Mouse (Mus musculus): ENCODE results near the gene Aoc3. TPM values are rescaled to one million over a fixed set of nuclear protein-coding genes. Genes with fewer than 3 reads are reported as not detected.

Gene Aoc3
- polyA plus RNA-seq, 1 experiment, result 0.02 TPM

DNA sequence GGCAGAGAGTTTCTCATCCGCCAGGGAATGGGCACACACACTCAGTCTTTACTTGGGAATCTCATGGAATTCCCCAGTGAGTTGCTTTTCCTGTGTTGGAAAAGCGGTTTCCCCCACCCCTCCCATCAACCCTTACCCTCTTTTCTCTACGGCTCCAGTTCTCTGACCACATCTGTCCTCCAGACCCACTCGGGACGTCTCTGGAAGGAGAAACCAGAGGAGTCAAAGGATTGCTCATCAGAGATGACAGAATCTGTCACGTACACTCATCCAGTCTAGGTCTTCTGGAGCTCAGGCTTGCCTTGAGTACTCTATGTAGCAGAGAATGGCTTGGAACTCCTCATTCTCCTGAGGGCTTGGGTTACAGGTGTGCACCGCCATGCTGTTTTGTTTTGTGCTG, 18.4 kb downstream of the Aoc3 start:
- Histone ChIP-seq H3K27me3 (ENCODE audit: control insufficient read depth, insufficient read depth, insufficient read length) (peaks cover 25% of the 10 kb centered on the region), H3ac (ENCODE audit: control insufficient read depth, insufficient read length) (no peak overlapping the region), H3K4me2 (ENCODE audit: low read depth) (no peak overlapping the region), H3K36me3 (ENCODE audit: control insufficient read depth, insufficient read depth) (no peaks in the 10 kb centered on the region), H3K79me2 (ENCODE audit: control insufficient read depth, insufficient read depth) (no peaks in the 10 kb centered on the region), H3K4me3 (no peak overlapping the region)
- no peak for TF ChIP-seq POLR2A (IDR thresholded peaks at IDR 0.05; ENCODE audit: insufficient read length, low read depth)
- no peak for TF ChIP-seq REST (IDR thresholded peaks at IDR 0.05; ENCODE audit: insufficient read depth, insufficient read length)
- TF ChIP-seq MYOD1 (IDR thresholded peaks at IDR 0.05; ENCODE audit: control insufficient read depth in 1 of 3, insufficient read length in 2 of 3, low read depth in 2 of 3), result no peak
- no peak for TF ChIP-seq MYOG (IDR thresholded peaks at IDR 0.05; ENCODE audit: control insufficient read depth in 1 of 3, insufficient read depth in 1 of 3, insufficient read length in 2 of 3, low read depth in 2 of 3)

DNA sequence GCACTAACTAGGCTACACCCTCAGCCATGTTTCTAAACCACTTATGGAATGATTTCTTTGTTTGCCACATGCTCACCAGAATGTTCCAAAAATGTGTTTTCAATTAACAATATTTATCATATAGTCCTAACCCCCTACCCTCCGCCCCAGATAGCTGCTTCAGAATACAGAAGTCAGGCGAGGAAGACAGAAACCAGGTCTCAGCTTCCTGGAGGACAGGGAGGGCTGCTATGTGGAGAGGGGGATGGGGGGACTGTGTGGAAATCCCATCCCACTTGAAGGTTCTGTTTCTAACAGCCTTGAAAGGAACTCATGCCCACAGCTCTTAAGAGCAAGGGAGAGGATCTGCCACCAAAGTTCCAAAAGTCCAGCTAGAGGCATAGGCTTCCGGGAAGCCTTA, 18.8 kb downstream of the Aoc3 start:
- TF ChIP-seq CEBPB (IDR thresholded peaks at IDR 0.05; ENCODE audit: insufficient read depth, poor library complexity, severe bottlenecking) (no peak), TCF12 (IDR thresholded peaks at IDR 0.05; ENCODE audit: insufficient read depth, poor library complexity, severe bottlenecking) (no peak), MYOD1 (IDR thresholded peaks at IDR 0.05; ENCODE audit: control insufficient read depth in 1 of 3, insufficient read length in 2 of 3, low read depth in 2 of 3) (no peak), POLR2A (IDR thresholded peaks at IDR 0.05; ENCODE audit: insufficient read length, low read depth) (no peak), MYOG (IDR thresholded peaks at IDR 0.05; ENCODE audit: control insufficient read depth in 1 of 3, insufficient read depth in 1 of 3, insufficient read length in 2 of 3, low read depth in 2 of 3) (no peak), TCF3 (IDR thresholded peaks at IDR 0.05; ENCODE audit: insufficient read length, low read depth) (no peak), SRF (IDR thresholded peaks at IDR 0.05; ENCODE audit: control insufficient read depth, insufficient read length, low read depth) (no peak)
- peaks cover 29% of the 10 kb centered on the region for H3K27me3 ChIP-seq (ENCODE audit: control insufficient read depth, insufficient read depth, insufficient read length)
- no peak overlapping the region for H3K4me2 ChIP-seq (ENCODE audit: low read depth)
- H3ac ChIP-seq (ENCODE audit: control insufficient read depth, insufficient read length), result no peak overlapping the region
- H3K36me3 ChIP-seq (ENCODE audit: control insufficient read depth, insufficient read depth), result no peaks in the 10 kb centered on the region
- H3K79me2 ChIP-seq (ENCODE audit: control insufficient read depth, insufficient read depth), result no peaks in the 10 kb centered on the region
- no peak overlapping the region for H3K4me3 ChIP-seq

DNA sequence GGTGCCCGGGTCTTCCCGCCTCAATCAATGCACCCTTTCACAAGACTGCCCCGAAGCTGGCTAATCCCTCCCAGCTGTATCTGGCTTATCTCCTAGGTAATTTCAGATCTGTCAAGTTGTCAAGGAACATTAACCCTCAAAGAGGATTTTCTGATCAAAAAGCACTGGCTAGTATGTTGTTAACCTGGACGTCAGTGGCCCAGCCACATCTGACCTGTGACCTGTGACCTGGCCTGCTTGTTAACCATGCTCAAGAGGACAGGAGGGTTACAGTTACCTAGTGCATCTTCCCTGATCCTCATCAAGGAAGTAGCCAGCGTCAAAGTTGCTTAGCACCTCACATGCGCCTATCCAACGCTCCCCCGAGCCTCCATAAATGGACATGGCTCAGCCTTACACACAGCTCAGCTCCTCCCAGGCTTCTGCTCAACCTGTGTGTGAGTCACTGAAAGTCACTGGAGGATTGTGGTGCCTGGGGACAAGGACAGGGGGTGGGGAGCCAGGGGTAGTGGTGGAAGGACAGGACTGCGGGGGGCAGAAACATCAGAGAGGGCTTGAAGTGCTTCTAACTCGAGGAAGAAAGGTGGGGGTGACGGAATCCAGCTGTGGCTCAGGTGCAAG, 20.8 kb downstream of the Aoc3 start:
- Histone ChIP-seq H3ac (ENCODE audit: control insufficient read depth, insufficient read length) (no peak overlapping the region), H3K79me2 (ENCODE audit: control insufficient read depth, insufficient read depth) (no peaks in the 10 kb centered on the region), H3K4me2 (ENCODE audit: low read depth) (no peak overlapping the region), H3K27me3 (ENCODE audit: control insufficient read depth, insufficient read depth, insufficient read length) (peaks cover 33% of the 10 kb centered on the region), H3K36me3 (ENCODE audit: control insufficient read depth, insufficient read depth) (no peaks in the 10 kb centered on the region), H3K4me3 (no peak overlapping the region)
- no peak for TF ChIP-seq MYOG (IDR thresholded peaks at IDR 0.05; ENCODE audit: control insufficient read depth in 1 of 3, insufficient read depth in 1 of 3, insufficient read length in 2 of 3, low read depth in 2 of 3)
- no peak for TF ChIP-seq TCF12 (IDR thresholded peaks at IDR 0.05; ENCODE audit: insufficient read depth, poor library complexity, severe bottlenecking)
- TF ChIP-seq CEBPB (IDR thresholded peaks at IDR 0.05; ENCODE audit: insufficient read depth, poor library complexity, severe bottlenecking), result no peak
- TF ChIP-seq SRF (IDR thresholded peaks at IDR 0.05; ENCODE audit: control insufficient read depth, insufficient read length, low read depth), result no peak
- TF ChIP-seq USF1 (IDR thresholded peaks at IDR 0.05; ENCODE audit: low read depth), result no peak
- TF ChIP-seq TCF3 (IDR thresholded peaks at IDR 0.05; ENCODE audit: insufficient read length, low read depth), result no peak
- no peak for TF ChIP-seq REST (IDR thresholded peaks at IDR 0.05; ENCODE audit: insufficient read depth, insufficient read length)
- TF ChIP-seq E2F4 (IDR thresholded peaks at IDR 0.05; ENCODE audit: insufficient read depth), result no peak
- TF ChIP-seq POLR2AphosphoS2 (IDR thresholded peaks at IDR 0.05; ENCODE audit: insufficient read length, low read depth), result no peak
- TF ChIP-seq POLR2A (IDR thresholded peaks at IDR 0.05; ENCODE audit: insufficient read length, low read depth), result no peak
- no peak for TF ChIP-seq MAX (IDR thresholded peaks at IDR 0.05; ENCODE audit: low read depth)
- TF ChIP-seq MYOD1 (IDR thresholded peaks at IDR 0.05; ENCODE audit: control insufficient read depth in 1 of 3, insufficient read length in 2 of 3, low read depth in 2 of 3), result no peak

- Histone ChIP-seq H3K36me3 (ENCODE audit: control insufficient read depth, insufficient read depth) (no peaks in the 10 kb centered on the region), H3K4me2 (ENCODE audit: low read depth) (no peak overlapping the region)
- TF ChIP-seq POLR2A (IDR thresholded peaks at IDR 0.05; ENCODE audit: insufficient read length, low read depth) (no peak), USF1 (IDR thresholded peaks at IDR 0.05; ENCODE audit: low read depth) (no peak), REST (IDR thresholded peaks at IDR 0.05; ENCODE audit: insufficient read depth, insufficient read length) (no peak), CEBPB (IDR thresholded peaks at IDR 0.05; ENCODE audit: insufficient read depth, poor library complexity, severe bottlenecking) (no peak), TCF12 (IDR thresholded peaks at IDR 0.05; ENCODE audit: insufficient read depth, poor library complexity, severe bottlenecking) (no peak), MAX (IDR thresholded peaks at IDR 0.05; ENCODE audit: low read depth) (no peak), POLR2AphosphoS2 (IDR thresholded peaks at IDR 0.05; ENCODE audit: insufficient read length, low read depth) (no peak), E2F4 (IDR thresholded peaks at IDR 0.05; ENCODE audit: insufficient read depth) (no peak), TCF3 (IDR thresholded peaks at IDR 0.05; ENCODE audit: insufficient read length, low read depth) (no peak), MYOG (IDR thresholded peaks at IDR 0.05; ENCODE audit: control insufficient read depth in 1 of 3, insufficient read depth in 1 of 3, insufficient read length in 2 of 3, low read depth in 2 of 3) (no peak)
Observed at GRCm38 (mm10) chr11:101351721-101352111, 21.3 kb downstream of the Aoc3 start.

DNA sequence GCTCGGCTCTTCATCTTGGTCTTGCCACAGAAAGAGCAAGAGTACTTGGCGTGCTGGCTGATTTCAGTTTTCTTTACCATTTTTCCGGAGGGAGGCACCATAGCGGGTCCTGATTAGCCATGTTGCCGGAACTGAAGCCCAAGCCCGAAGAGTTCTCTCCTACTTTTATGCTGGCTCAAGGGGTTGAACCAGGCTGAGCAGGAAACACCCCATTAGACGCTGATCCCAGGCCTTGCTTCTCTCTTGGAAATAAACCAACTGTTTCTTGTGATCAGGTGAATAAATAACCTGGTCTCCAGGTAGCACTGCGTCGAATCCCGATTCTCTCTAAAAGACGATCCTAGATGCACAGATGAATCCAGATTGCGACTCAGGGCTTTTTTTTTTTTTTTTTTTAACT, 23.0 kb downstream of the Aoc3 start:
- H3K4me3 ChIP-seq, result no peak overlapping the region
- H3ac ChIP-seq (ENCODE audit: control insufficient read depth, insufficient read length), result no peak overlapping the region
- TF ChIP-seq E2F4 (IDR thresholded peaks at IDR 0.05; ENCODE audit: insufficient read depth) (no peak), TCF12 (IDR thresholded peaks at IDR 0.05; ENCODE audit: insufficient read depth, poor library complexity, severe bottlenecking) (no peak), POLR2A (IDR thresholded peaks at IDR 0.05; ENCODE audit: insufficient read length, low read depth) (no peak), SRF (IDR thresholded peaks at IDR 0.05; ENCODE audit: control insufficient read depth, insufficient read length, low read depth) (no peak), USF1 (IDR thresholded peaks at IDR 0.05; ENCODE audit: low read depth) (no peak), CEBPB (IDR thresholded peaks at IDR 0.05; ENCODE audit: insufficient read depth, poor library complexity, severe bottlenecking) (no peak), MAX (IDR thresholded peaks at IDR 0.05; ENCODE audit: low read depth) (no peak), MYOG (IDR thresholded peaks at IDR 0.05; ENCODE audit: control insufficient read depth in 1 of 3, insufficient read depth in 1 of 3, insufficient read length in 2 of 3, low read depth in 2 of 3) (no peak), REST (IDR thresholded peaks at IDR 0.05; ENCODE audit: insufficient read depth, insufficient read length) (no peak), TCF3 (IDR thresholded peaks at IDR 0.05; ENCODE audit: insufficient read length, low read depth) (no peak), POLR2AphosphoS2 (IDR thresholded peaks at IDR 0.05; ENCODE audit: insufficient read length, low read depth) (no peak), MYOD1 (IDR thresholded peaks at IDR 0.05; ENCODE audit: control insufficient read depth in 1 of 3, insufficient read length in 2 of 3, low read depth in 2 of 3) (no peak)
- H3K79me2 ChIP-seq (ENCODE audit: control insufficient read depth, insufficient read depth), result no peaks in the 10 kb centered on the region
- H3K4me2 ChIP-seq (ENCODE audit: low read depth), result no peak overlapping the region
- peaks cover 33% of the 10 kb centered on the region for H3K27me3 ChIP-seq (ENCODE audit: control insufficient read depth, insufficient read depth, insufficient read length)
- no peaks in the 10 kb centered on the region for H3K36me3 ChIP-seq (ENCODE audit: control insufficient read depth, insufficient read depth)

More at GRCm38 (mm10) chr11:101351721-101352111, 21.3 kb downstream of the Aoc3 start:
- H3K27me3 ChIP-seq (ENCODE audit: control insufficient read depth, insufficient read depth, insufficient read length), result peaks cover 33% of the 10 kb centered on the region
- no peaks in the 10 kb centered on the region for H3K79me2 ChIP-seq (ENCODE audit: control insufficient read depth, insufficient read depth)
- H3ac ChIP-seq (ENCODE audit: control insufficient read depth, insufficient read length), result no peak overlapping the region
- no peak overlapping the region for H3K4me3 ChIP-seq

All from myocyte (in vitro differentiated cells).